Mouse (Mus musculus): Measurements from ENCODE around the gene Thoc2.

DNA sequence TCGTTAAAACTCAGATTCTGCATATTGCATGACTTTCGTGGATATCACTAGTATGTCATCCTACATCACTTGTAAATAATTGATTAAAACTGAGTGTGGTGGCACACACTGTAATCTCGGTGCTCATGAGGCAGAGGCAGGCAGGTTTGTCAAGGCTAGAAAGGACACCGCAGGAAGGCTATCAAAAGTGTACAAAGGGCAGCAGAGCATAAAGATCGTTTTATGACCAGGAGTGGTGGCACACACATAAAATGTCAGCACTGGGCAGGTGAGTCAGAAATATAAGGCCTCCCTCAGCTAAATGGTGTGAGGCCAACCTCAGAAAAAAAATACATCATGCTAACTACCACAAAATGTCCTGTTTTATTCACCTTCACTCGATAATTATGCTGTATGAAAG, 127.2 kb downstream of the Thoc2 start:
- TF ChIP-seq POLR2A (IDR thresholded peaks at IDR 0.05; ENCODE audit: low read depth, low read length), result no peak
- TF ChIP-seq CTCF (IDR thresholded peaks at IDR 0.05; ENCODE audit: extremely low read depth, insufficient read length, insufficient replicate concordance, low read depth, low read length), result no peak
